Mouse (Mus musculus) frontal cortex, adult 2 months (tissue): ENCODE results near the gene Cops9. TPM values are rescaled to one million over a fixed set of nuclear protein-coding genes. Genes with fewer than 3 reads are reported as not detected.

ENCODE experiments used
- DNase-seq, 2 experiments: peaks; one replicate each; pipeline ENCODE4 v3.0.0; 2022; ENCODE audit warnings: low spot score in 1 of 2; ENCODE audit errors: extremely low spot score in 1 of 2
- polyA plus RNA-seq: library from polyadenylated mRNA; depleted of rRNA; stranded (reverse); fragments of >200 nt; gene quantifications from 2 replicates; pipeline ENCODE4 v1.2.3, GENCODE M21; 2012

The Cops9 gene
- polyA plus RNA-seq, 1 experiment = 329 TPM

- no peak for DNase-seq
Observed at GRCm38 (mm10) chr1:92647026-92647425, 5.2 kb upstream of the Cops9 start.

- DNase-seq = no peak
Observed at GRCm38 (mm10) chr1:92646601-92647000, 4.8 kb upstream of the Cops9 start.

- no peak for DNase-seq
Observed at GRCm38 (mm10) chr1:92646111-92646510, 4.3 kb upstream of the Cops9 start.

GRCm38 (mm10) chr1:92644916-92645315, 3.1 kb upstream of the Cops9 start:
- no peak for DNase-seq

- DNase-seq = no peak
Observed at GRCm38 (mm10) chr1:92643691-92644090, 1.9 kb upstream of the Cops9 start.

- DNase-seq = no peak
Observed at GRCm38 (mm10) chr1:92640393-92640792, 1.4 kb downstream of the Cops9 start.

GRCm38 (mm10) chr1:92638736-92639135, 3.0 kb downstream of the Cops9 start:
- DNase-seq = no peak

GRCm38 (mm10) chr1:92638181-92638580, 3.6 kb downstream of the Cops9 start:
- DNase-seq = peak; percentile 70 to 81

- DNase-seq = no peak
Observed at GRCm38 (mm10) chr1:92637501-92638172, 4.1 kb downstream of the Cops9 start.

GRCm38 (mm10) chr1:92636676-92637075, 5.1 kb downstream of the Cops9 start:
- no peak for DNase-seq

- no peak for DNase-seq
Observed at GRCm38 (mm10) chr1:92636015-92636414, 5.8 kb downstream of the Cops9 start.

GRCm38 (mm10) chr1:92634976-92635599, 6.7 kb downstream of the Cops9 start:
- no peak for DNase-seq

GRCm38 (mm10) chr1:92634569-92634968, 7.2 kb downstream of the Cops9 start:
- DNase-seq = no peak

GRCm38 (mm10) chr1:92633726-92634125, 8.1 kb downstream of the Cops9 start:
- DNase-seq = no peak

- no peak for DNase-seq
Observed at GRCm38 (mm10) chr1:92632948-92633347, 8.8 kb downstream of the Cops9 start.

- DNase-seq = no peak
Observed at GRCm38 (mm10) chr1:92632196-92632595, 9.6 kb downstream of the Cops9 start.

- DNase-seq = no peak
Observed at GRCm38 (mm10) chr1:92628227-92628626, 13.6 kb downstream of the Cops9 start.

GRCm38 (mm10) chr1:92618360-92618759, 23.4 kb downstream of the Cops9 start:
- no peak for DNase-seq

GRCm38 (mm10) chr1:92617488-92617887, 24.3 kb downstream of the Cops9 start, which contains the start of gene Olfr12:
Gene Olfr12 (plus strand): TSS chr1:92617788.
- no peak for DNase-seq

- DNase-seq = no peak
Observed at GRCm38 (mm10) chr1:92616046-92616445, 25.7 kb downstream of the Cops9 start.

GRCm38 (mm10) chr1:92614516-92614915, 27.3 kb downstream of the Cops9 start:
- DNase-seq = peak in 1 of 2 experiments; percentile 70

GRCm38 (mm10) chr1:92613175-92613574, 28.6 kb downstream of the Cops9 start:
- DNase-seq = no peak
